Mouse (Mus musculus): ENCODE measurements around the gene Tmc6.

DNA sequence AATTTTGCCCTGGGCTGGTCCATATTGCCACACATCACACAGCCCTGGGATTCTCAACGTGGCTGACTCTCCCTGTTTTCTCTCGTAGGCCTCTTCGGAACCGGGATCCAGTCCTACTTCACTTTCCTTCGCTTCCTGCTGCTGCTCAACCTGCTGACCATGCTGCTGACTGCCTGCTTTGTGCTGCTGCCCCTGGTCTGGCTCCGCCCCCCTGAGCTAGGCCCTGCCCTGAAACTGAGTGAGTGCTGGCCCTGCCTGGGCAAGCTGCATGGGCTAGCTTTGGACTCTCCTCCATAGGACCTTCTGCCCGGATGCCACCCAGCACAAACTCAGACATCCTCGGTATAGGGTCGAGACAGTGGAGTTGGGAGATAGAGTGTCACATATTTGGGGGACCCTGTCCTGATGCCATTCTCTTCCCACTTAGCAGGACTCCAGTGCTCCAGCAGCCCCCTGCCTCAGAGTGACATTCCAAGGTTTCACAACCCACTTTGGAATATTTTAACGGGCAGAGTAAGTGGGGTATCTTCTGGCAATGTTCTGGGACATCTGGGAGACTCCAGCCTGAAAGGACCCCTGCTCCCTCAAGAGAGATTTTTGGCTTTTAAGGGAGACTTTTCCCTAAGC lies 1.8 kb upstream of the Tmc6 start:
- TF ChIP-seq CTCF (IDR thresholded peaks at IDR 0.05; ENCODE audit: low read depth, low read length), result no peak
- no peak for TF ChIP-seq POLR2A (IDR thresholded peaks at IDR 0.05; ENCODE audit: borderline replicate concordance, low read depth, low read length)
